Mouse (Mus musculus): ENCODE measurements around the gene Susd1.

Gene Susd1

DNA sequence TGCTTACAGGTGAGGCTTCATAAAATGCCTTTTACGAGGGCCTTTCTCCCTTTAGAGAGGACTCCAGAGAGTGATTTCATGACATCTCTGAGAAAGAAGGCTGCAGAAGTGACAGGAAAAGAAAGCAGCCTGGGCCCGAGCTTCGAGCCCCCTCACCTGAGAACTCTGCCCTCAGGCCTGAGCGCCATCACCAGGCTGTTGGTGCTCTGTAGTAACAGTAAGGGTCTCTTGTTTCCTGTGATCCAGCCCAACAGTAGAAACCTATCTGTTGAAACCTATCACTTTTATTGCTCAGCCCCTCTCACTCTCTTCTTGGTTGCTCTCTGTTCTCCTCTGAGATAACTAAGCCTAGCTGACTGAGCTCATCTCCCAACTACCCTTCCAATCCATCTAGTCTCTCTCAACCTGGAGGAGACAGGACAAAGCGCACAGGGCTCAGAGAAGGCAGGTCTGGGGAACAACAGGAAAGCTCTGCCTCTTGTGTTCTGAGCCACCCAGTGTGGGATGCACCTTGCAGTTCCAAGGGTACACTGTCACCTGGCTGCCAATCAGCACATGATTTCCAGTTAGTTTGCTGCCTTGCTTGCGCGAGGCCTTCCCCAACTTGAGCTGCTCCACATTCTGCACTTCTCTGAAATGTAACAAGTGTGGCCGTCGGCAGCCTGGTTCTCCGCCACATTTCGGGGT lies 101.4 kb downstream of the Susd1 start:
- no peak for DNase-seq

- no peak for DNase-seq
Observed at GRCm38 (mm10) chr4:59336439-59336809, 102.0 kb downstream of the Susd1 start.

DNA sequence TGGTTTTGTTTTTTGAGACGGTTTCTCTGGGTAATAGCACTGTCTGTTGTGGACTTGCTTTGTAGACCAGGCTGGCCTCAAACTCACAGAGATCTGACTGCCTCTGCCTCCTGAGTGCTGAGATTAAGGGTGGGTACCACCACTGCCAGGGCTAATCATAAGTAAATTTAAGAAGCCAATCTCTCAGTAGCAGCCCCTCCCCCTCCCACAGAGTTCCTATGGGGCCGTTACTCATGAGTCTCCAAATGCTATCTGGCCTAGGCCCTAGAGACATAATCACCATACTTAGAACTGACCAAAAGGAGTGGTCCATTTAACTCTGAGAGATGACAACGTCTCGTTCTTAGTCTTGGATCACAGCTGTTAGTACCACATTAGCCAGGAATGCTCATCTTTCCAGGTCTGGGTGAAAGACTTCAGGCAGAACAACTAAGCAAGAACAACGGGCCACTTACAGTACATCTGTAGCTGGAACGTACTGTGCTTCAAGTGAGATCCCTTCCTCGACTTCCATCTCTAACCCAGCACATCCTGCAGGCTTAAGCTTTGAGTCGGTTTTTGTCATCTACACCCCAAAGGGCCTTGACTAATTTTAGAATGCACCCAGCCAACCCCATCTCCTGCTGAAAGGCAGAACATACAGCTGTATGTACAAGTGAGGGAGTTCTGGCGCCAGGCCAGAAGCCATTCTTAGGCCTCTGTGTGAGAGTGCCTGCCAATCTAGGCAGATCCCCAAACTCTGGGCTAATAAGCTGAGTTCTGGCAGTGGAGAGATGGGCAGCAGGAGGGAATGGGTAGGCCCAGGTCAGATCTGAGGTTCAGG lies 102.6 kb downstream of the Susd1 start:
- peak in 1 of 2 experiments; percentile 24 for DNase-seq

DNA sequence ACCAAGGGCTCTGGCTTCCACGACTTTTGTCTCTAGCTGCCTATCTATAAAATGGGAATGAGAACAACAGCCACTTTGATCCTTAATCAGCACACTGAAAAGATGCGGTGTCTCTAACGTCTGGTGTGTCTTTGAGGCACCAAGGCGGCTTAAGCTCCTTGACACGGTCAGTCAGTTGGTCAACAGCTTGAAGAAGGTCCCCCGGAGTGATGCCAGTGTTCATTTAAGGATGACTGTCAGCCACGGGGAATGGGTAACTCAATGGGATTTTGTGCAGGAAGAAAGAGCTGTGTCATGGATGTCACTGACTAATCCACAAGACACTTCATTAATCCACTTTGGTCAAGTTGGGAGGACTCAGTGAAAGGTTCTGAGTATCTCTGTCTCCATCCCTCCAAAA lies 103.3 kb downstream of the Susd1 start:
- no peak for DNase-seq

DNA sequence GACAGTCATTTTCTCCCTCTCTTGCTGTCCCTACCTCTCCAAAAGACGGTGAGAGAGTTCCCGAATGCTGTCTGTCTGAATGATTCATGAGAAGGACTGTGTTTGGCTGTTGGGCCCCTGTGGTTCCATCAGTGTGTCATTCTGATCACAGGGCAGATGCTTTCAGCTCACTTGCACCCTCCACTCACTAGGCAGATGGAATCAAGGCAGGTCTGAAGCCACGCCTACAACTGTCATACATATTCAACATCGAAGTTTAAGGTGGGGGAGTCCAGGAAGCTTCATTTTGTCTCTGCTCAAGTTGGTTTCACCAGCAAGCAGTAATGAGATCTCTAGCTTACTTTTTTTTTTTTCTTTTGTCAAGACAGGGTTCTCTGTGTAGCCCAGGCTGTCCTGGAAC lies 104.2 kb downstream of the Susd1 start:
- DNase-seq, result no peak

DNA sequence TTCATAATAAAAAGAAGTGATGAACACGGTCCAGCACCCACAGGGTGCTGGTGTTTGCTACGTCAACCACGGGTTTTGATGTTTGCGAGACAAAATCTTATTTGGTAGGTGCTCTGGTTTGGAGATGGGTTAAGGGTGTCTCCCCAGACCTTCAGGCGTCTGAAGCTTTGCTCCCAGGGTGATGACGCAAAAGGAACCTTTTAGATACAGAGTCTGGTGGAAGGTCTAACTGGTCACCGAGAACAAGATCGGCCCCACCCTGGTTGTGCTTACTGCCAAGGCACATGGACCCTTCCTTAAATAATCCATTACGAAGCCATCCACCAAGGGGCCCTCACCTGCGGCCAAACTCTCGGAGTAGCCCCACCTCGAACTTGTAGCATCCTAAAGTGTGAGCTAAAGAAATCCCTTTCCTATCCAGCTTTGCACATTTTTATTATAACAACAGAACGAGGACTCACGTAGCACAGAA lies 105.0 kb downstream of the Susd1 start:
- DNase-seq, result no peak

DNA sequence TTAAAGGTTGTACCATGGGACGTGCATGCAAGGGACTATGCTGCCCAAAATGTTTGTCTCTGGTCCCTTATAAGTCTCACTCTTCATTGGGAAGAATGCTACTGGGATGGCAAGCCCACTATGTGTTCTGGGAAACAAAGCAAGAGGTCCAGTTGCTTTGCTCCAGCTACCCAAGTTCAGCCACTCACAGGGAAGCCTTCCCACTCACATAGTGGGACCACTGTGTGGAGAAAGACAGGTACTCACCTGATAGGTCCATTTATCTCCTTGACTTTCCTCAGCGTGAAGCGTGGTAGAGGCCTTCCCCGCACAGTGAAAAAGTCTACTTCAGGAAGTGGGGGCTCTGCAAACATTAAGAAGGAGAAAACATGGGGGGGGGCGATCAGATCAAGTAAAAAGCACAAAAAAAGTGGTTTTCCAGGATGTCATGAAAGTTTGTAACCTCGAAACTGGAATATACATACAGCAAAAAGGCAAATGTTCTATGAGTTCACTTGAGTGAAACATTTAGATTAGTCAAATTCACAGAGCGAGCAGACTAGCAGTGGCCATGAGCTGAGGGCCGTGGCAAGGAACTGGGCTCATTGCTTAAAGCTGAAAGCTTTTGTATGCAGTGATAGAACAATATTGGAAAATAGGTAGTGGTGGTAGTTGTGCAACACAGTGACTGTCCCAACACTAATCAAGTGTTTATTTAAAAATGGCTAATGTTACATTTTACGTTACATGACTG lies 105.6 kb downstream of the Susd1 start:
- no peak for DNase-seq

GRCm38 (mm10) chr4:59332089-59332488 lies 106.3 kb downstream of the Susd1 start:
- no peak for DNase-seq

DNA sequence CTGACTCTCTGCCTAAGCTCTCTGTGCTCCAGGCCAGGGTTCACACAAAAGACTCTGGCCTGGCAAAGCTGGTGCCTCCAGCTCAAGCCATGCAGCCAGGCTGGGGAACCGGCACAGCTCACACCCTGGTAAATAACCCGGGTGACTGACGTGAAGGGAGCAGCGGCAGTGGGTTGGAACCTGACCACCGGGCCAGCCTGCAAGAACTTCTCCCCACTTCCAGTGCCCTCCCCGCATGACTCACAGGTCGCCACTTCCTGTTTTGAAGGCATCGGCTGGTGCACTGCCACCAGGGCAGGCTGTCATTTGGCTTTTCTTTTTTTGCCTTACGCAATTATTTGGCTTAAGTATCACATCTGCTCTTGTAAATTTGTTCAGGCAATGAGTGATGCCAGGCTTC lies 106.8 kb downstream of the Susd1 start:
- peak; percentile 56 to 61 for DNase-seq

GRCm38 (mm10) chr4:59330961-59331604 lies 107.3 kb downstream of the Susd1 start:
- no peak for DNase-seq

DNA sequence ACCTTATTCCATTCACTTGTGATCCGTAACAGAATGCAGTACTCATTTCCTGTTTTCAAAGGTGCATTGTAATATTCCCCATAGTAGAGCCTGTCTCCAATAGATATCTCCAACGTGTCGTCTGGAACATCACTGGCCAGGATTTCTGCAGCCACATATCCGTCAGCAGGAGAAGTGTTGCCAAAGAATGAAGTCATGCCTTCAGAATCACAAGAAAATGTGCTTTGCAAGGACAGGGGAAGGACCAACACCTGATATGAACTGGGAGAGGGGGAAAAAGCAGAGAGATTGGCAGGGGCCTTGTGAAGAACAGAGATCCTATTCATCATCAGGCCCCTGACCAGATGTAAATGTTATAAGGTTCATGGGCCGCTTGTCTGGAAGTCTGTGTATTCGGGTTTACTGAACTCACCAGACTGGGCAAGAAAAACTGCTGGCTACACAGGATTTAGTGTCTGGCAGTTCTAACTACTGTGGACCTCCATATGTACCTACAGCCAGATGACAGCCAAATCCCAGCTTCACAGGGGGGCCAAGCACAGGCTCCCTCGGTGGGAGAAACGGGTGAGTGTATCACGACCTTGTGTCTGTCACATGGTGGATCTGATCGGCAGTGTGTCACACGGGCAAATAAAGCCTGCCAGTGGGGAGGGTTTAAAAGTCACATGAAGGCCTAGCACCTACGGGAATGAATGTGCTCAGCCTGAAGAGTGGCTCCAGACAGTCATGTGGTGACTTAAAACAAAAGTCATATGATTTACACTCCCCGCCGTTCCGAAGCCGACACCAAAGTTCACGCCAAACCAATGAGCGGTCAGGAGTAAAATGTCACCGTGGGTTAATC lies 108.8 kb downstream of the Susd1 start:
- no peak for DNase-seq

GRCm38 (mm10) chr4:59328821-59329220 lies 109.6 kb downstream of the Susd1 start:
- DNase-seq, result no peak

- no peak for DNase-seq
Observed at GRCm38 (mm10) chr4:59327986-59328385, 110.4 kb downstream of the Susd1 start.

GRCm38 (mm10) chr4:59326031-59326760 lies 112.2 kb downstream of the Susd1 start:
- DNase-seq, result no peak

GRCm38 (mm10) chr4:59324317-59324716 lies 114.1 kb downstream of the Susd1 start:
- no peak for DNase-seq

DNA sequence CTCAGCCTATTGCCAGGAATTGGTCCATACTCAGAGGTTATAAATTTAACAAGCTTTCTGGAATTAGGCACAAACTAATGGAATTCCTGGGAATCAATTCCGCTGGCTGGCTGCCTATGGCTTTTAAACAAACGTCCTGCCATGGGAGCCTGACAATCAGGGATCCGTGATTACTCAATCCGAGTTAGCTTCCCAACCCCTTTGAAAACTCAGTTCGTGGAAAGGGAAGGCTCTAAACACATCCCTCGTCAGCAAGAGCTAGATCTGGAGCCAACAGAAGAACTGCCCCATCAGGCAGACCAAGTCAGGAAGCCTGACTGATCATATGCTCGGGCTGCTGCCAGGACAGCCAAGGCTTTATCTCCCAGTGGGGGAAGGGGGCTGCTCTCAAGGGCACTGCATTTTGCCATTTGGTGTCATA lies 115.2 kb downstream of the Susd1 start:
- no peak for DNase-seq

DNA sequence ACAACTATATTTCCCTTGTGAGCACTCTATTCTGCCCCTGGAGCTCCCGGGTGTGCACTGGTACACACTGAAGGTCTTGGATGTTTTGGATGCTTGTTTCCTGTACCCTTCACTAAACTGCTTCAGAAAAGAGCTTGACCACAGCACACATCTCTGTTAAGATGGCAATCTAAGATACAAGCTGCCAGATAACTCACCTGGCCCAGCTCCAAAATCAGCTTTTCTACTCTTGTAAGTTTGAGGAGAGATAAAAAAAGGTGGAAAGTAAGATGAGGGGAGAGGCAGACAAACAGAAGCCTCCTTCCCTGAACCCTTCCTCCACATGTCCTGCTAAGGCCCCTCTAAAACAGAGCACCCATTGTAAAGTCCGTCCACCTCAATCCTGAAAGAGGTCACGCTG lies 115.7 kb downstream of the Susd1 start:
- no peak for DNase-seq

DNA sequence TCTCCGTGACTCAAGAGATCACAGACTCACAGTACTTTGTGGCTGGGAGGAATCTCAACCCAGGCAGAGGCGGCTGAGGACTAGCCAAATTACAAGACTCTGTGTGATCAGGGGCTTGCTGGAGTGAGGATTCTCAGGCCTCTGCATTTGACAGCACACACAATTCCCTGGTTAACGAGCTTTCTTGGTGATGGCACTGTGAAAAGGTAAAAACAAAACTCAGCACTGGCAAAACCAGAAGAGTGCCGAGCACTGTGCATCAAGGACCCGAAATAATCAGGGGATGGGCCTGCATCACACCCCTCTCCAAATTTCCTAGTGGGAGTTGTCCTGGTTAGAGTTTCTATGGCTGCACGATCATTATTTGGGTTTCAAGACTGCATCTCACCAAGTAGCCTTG lies 116.4 kb downstream of the Susd1 start:
- no peak for DNase-seq

DNA sequence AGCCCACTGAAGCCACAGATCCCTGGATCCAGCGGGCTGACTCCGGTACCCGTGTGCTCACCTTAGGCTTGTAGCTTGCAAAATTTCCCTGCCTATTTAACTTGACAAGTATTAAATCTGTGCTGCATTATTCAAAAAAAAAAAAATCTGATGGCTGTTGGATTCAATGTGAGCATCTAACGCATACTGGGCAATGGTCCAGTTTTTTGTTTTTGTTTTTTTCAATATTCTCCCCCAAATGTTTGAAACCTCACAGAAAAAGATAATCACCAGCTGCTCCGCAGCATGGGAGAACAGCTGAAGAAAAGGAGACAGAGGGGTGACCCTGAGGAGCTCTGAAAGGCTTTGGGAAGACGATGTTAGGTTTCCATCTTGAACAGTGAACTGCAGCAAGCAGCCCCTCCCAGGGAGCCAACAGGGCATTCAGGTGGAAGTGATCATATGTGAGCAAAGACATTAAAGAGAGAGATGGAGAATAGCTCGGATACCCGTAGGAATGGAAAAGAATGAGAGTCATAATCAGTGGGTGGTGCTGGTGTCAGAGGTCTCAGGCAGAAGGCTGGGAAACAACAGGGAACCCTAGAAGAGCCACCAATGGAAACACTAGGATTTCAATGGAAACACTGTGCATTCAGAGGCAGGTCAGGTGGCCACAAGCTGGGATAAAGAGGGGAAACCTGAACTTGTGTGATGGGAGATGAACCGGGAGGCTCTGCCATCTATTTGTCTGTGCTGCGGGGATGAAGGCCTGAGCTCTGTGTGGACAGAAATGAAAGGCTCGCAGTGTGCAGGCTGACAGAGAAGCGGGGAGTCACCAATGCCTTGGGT lies 117.0 kb downstream of the Susd1 start:
- no peak for DNase-seq

DNA sequence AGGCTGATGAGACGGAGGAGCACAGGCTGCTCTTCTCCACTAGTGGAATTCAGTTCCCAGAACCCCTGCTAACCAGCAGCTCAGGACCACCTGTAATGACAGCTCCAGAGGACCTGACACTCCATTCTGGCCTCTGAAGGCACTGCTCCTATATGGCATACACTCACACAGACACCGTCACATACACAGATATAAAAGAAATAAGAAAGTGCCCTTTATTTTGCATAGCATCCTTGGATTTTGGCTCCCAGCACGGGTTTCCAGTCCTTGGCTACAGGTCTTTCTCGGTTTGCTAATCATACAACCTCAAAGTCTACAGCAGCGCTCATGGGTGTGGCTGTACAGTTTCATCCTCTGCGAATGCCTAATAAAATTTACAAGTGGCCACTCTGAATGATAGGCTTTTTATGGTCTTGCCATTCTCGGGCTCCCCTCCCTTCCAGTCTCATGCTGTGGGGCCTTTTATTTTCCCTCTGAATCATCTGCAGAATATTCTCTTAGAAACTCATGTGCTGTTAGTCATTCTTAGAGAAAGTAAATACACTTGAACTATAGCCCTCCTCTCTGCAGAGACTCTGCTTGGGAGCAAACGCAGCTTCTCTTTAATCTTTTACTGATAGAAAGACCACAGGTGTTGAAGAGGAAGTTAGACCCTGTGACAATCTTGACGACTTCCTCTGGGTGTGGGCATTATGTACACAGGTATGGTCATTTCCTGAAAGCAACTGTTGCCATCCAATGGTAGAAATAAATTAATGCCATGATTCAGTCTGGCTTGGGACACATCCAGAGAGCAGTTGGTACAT lies 119.1 kb downstream of the Susd1 start:
- no peak for DNase-seq

Measured in kidney, adult 8-10 months (tissue).